Mouse (Mus musculus) myocyte (in vitro differentiated cells): ENCODE measurements around the gene Ndufaf2. TPM values are rescaled to one million over a fixed set of nuclear protein-coding genes. Genes with fewer than 3 reads are reported as not detected.

ENCODE experiments used
- H3K27me3 ChIP-seq: one replicate; pipeline ENCODE4 v1.6.1; 2011; ENCODE audit not compliant: control insufficient read depth, insufficient read depth, insufficient read length
- H3K36me3 ChIP-seq: one replicate; pipeline ENCODE4 v1.6.1; 2011; ENCODE audit not compliant: control insufficient read depth, insufficient read depth
- H3K4me2 ChIP-seq: one replicate; pipeline ENCODE4 v1.6.1; 2011; ENCODE audit warnings: low read depth, control low read depth
- H3K4me3 ChIP-seq: one replicate; pipeline ENCODE4 v1.5.1; 2011; ENCODE audit warnings: mild to moderate bottlenecking, control low read depth, moderate library complexity
- H3K79me2 ChIP-seq: one replicate; pipeline ENCODE4 v1.6.1; 2011; ENCODE audit not compliant: control insufficient read depth, insufficient read depth
- H3ac ChIP-seq: one replicate; pipeline ENCODE4 v1.6.1; 2011; ENCODE audit not compliant: control insufficient read depth, insufficient read length
- CEBPB ChIP-seq: IDR thresholded peaks from 2 replicates; pipeline ENCODE4 v1.6.1; 2011; ENCODE audit warnings: mild to moderate bottlenecking, moderate library complexity; ENCODE audit not compliant: poor library complexity, insufficient read depth, severe bottlenecking
- E2F4 ChIP-seq: IDR thresholded peaks from one replicate; pipeline ENCODE4 v1.6.1; 2011; ENCODE audit warnings: mild to moderate bottlenecking, control low read depth, moderate library complexity; ENCODE audit not compliant: insufficient read depth
- MAX ChIP-seq: IDR thresholded peaks from one replicate; pipeline ENCODE4 v1.6.1; 2011; ENCODE audit warnings: low read depth, mild to moderate bottlenecking, control low read depth
- MYOD1 ChIP-seq, 3 experiments: IDR thresholded peaks; one replicate each; pipeline ENCODE4 v1.6.1; 2011; ENCODE audit warnings: control low read depth in 2 of 3, low read depth in 2 of 3, mild to moderate bottlenecking in 2 of 3, moderate library complexity in 1 of 3; ENCODE audit not compliant: insufficient read length in 2 of 3, control insufficient read depth in 1 of 3
- MYOG ChIP-seq, 3 experiments: IDR thresholded peaks; one replicate each; pipeline ENCODE4 v1.6.1; 2011; ENCODE audit warnings: control low read depth in 2 of 3, low read depth in 2 of 3, mild to moderate bottlenecking in 2 of 3; ENCODE audit not compliant: insufficient read length in 2 of 3, control insufficient read depth in 1 of 3, insufficient read depth in 1 of 3
- POLR2A ChIP-seq: IDR thresholded peaks from one replicate; pipeline ENCODE4 v1.6.1; 2011; ENCODE audit warnings: low read depth, mild to moderate bottlenecking, control low read depth, moderate library complexity; ENCODE audit not compliant: insufficient read length
- POLR2AphosphoS2 ChIP-seq: IDR thresholded peaks from one replicate; pipeline ENCODE4 v1.6.1; 2011; ENCODE audit warnings: low read depth, control low read depth; ENCODE audit not compliant: insufficient read length
- REST ChIP-seq: IDR thresholded peaks from one replicate; pipeline ENCODE4 v1.6.1; 2011; ENCODE audit warnings: mild to moderate bottlenecking, control low read depth, moderate library complexity; ENCODE audit not compliant: insufficient read depth, insufficient read length
- SRF ChIP-seq: IDR thresholded peaks from one replicate; pipeline ENCODE4 v1.6.1; 2011; ENCODE audit warnings: low read depth; ENCODE audit not compliant: control insufficient read depth, insufficient read length
- TCF12 ChIP-seq: IDR thresholded peaks from one replicate; pipeline ENCODE4 v1.6.1; 2011; ENCODE audit warnings: mild to moderate bottlenecking, control low read depth; ENCODE audit not compliant: poor library complexity, insufficient read depth, severe bottlenecking
- TCF3 ChIP-seq: IDR thresholded peaks from one replicate; pipeline ENCODE4 v1.6.1; 2011; ENCODE audit warnings: low read depth, control low read depth; ENCODE audit not compliant: insufficient read length
- USF1 ChIP-seq: IDR thresholded peaks from one replicate; pipeline ENCODE4 v1.6.1; 2011; ENCODE audit warnings: low read depth, mild to moderate bottlenecking, control low read depth, moderate library complexity
- polyA plus RNA-seq: library from polyadenylated mRNA; unstranded; fragments of >200 nt; fragmentation: generic; extraction: Trizol; gene quantifications from one replicate; pipeline ENCODE4 v1.2.1, GENCODE M21; 2012; ENCODE audit warnings: missing spikeins

Ndufaf2 gene
- polyA plus RNA-seq, 1 experiment = 25.4 TPM

GRCm38 (mm10) chr13:108152650-108153372, 5.6 kb downstream of the Ndufaf2 start:
- H3K4me3 ChIP-seq = no peak overlapping the region
- no peaks in the 10 kb centered on the region for H3K27me3 ChIP-seq
- H3K4me2 ChIP-seq = no peak overlapping the region
- H3K79me2 ChIP-seq = peaks cover 5% of the 10 kb centered on the region
- H3ac ChIP-seq = no peak overlapping the region
- no peak for TF ChIP-seq CEBPB
- TF ChIP-seq TCF3 = no peak
- no peak for TF ChIP-seq TCF12
- no peak for TF ChIP-seq E2F4
- no peak for TF ChIP-seq MYOG (IDR thresholded peaks at IDR 0.05; ENCODE audit: control insufficient read depth in 1 of 3, insufficient read depth in 1 of 3, insufficient read length in 2 of 3, low read depth in 2 of 3)
- TF ChIP-seq SRF = no peak
- TF ChIP-seq POLR2A = no peak
- TF ChIP-seq USF1 = no peak
- TF ChIP-seq POLR2AphosphoS2 = no peak
- no peak for TF ChIP-seq MYOD1 (IDR thresholded peaks at IDR 0.05; ENCODE audit: control insufficient read depth in 1 of 3, insufficient read length in 2 of 3, low read depth in 2 of 3)
- TF ChIP-seq REST = no peak
- TF ChIP-seq MAX = no peak
- no peaks in the 10 kb centered on the region for H3K36me3 ChIP-seq

GRCm38 (mm10) chr13:108151782-108152181, 6.6 kb downstream of the Ndufaf2 start:
- Histone ChIP-seq H3K27me3 (no peaks in the 10 kb centered on the region), H3ac (no peak overlapping the region), H3K4me2 (no peak overlapping the region), H3K4me3 (no peak overlapping the region), H3K79me2 (peaks cover 3% of the 10 kb centered on the region), H3K36me3 (no peaks in the 10 kb centered on the region)
- TF ChIP-seq TCF3 (no peak), POLR2A (no peak)

GRCm38 (mm10) chr13:108144086-108144485, 14.3 kb downstream of the Ndufaf2 start:
- H3K27me3 ChIP-seq = no peaks in the 10 kb centered on the region

GRCm38 (mm10) chr13:108138403-108138977, 19.9 kb downstream of the Ndufaf2 start:
- TF ChIP-seq USF1 (no peak), POLR2AphosphoS2 (no peak), CEBPB (no peak), TCF3 (no peak)
- no peaks in the 10 kb centered on the region for H3K36me3 ChIP-seq

More at GRCm38 (mm10) chr13:108144086-108144485, 14.3 kb downstream of the Ndufaf2 start:
- H3ac ChIP-seq = no peak overlapping the region
- no peak for TF ChIP-seq REST
- no peak for TF ChIP-seq TCF12
- TF ChIP-seq CEBPB = no peak
- TF ChIP-seq MYOD1 (IDR thresholded peaks at IDR 0.05; ENCODE audit: control insufficient read depth in 1 of 3, insufficient read length in 2 of 3, low read depth in 2 of 3) = no peak
- no peak for TF ChIP-seq E2F4
- TF ChIP-seq POLR2A = no peak
- TF ChIP-seq SRF = no peak
- no peak for TF ChIP-seq USF1
- no peak for TF ChIP-seq POLR2AphosphoS2
- H3K4me2 ChIP-seq = no peak overlapping the region
- no peak overlapping the region for H3K4me3 ChIP-seq
- no peaks in the 10 kb centered on the region for H3K79me2 ChIP-seq
- H3K36me3 ChIP-seq = no peaks in the 10 kb centered on the region

GRCm38 (mm10) chr13:108135617-108136016, 22.8 kb downstream of the Ndufaf2 start:
- H3K27me3 ChIP-seq = no peaks in the 10 kb centered on the region
- H3ac ChIP-seq = no peak overlapping the region
- TF ChIP-seq POLR2A (no peak), CEBPB (no peak), TCF12 (no peak), MYOG (IDR thresholded peaks at IDR 0.05; ENCODE audit: control insufficient read depth in 1 of 3, insufficient read depth in 1 of 3, insufficient read length in 2 of 3, low read depth in 2 of 3) (no peak), REST (no peak), POLR2AphosphoS2 (no peak), MAX (no peak), SRF (no peak), TCF3 (no peak), USF1 (no peak), E2F4 (no peak)
- H3K79me2 ChIP-seq = no peaks in the 10 kb centered on the region
- H3K36me3 ChIP-seq = no peaks in the 10 kb centered on the region
- no peak overlapping the region for H3K4me3 ChIP-seq
- no peak overlapping the region for H3K4me2 ChIP-seq

More at GRCm38 (mm10) chr13:108138403-108138977, 19.9 kb downstream of the Ndufaf2 start:
- H3K4me2 ChIP-seq = no peak overlapping the region
- H3K27me3 ChIP-seq = no peaks in the 10 kb centered on the region
- no peak overlapping the region for H3ac ChIP-seq
- H3K79me2 ChIP-seq = no peaks in the 10 kb centered on the region
- H3K4me3 ChIP-seq = no peak overlapping the region
